Mouse (Mus musculus) stomach, postnatal 0 days (tissue): ENCODE measurements around the gene Gm20489. TPM values are rescaled to one million over a fixed set of nuclear protein-coding genes. Genes with fewer than 3 reads are reported as not detected.

ENCODE experiments used
- ATAC-seq: fragments of 200-750 bp; cut with Nextera tagmentation; 2 replicates; pipeline ENCODE4 v1.8.0; 2017; ENCODE audit not compliant: low FRiP score, low TSS enrichment
- DNase-seq: peaks from one replicate; pipeline ENCODE4 v3.0.0-alpha.2; 2016; ENCODE audit warnings: low spot score
- H3K27ac ChIP-seq: fragments of 300-500 bp; sonication (generic); replicated peaks from 2 replicates; pipeline ENCODE4 v1.5.1; 2014; ENCODE audit warnings: mild to moderate bottlenecking, control low read depth
- H3K27me3 ChIP-seq: fragments of 300-500 bp; sonication (generic); 2 replicates; pipeline ENCODE4 v1.6.1; 2014; ENCODE audit warnings: low read length; ENCODE audit not compliant: control insufficient read depth, insufficient read depth
- H3K36me3 ChIP-seq: fragments of 300-500 bp; sonication (generic); 2 replicates; pipeline ENCODE4 v1.6.1; 2014; ENCODE audit warnings: low read length, mixed read lengths; ENCODE audit not compliant: control insufficient read depth, insufficient read depth
- H3K4me1 ChIP-seq: fragments of 300-500 bp; sonication (generic); replicated peaks from 2 replicates; pipeline ENCODE4 v1.6.1; 2014; ENCODE audit warnings: antibody characterized with exemption; ENCODE audit not compliant: control insufficient read depth, insufficient read depth
- H3K4me2 ChIP-seq: fragments of 300-500 bp; sonication (generic); replicated peaks from 2 replicates; pipeline ENCODE4 v1.6.1; 2014; ENCODE audit warnings: low read depth, mild to moderate bottlenecking, control low read depth, moderate library complexity
- H3K4me3 ChIP-seq: fragments of 300-500 bp; sonication (generic); 2 replicates; pipeline ENCODE4 v1.5.1; 2014; ENCODE audit warnings: low read depth, low read length, control low read depth
- H3K9ac ChIP-seq: fragments of 300-500 bp; sonication (generic); 2 replicates; pipeline ENCODE4 v1.6.1; 2014; ENCODE audit warnings: mild to moderate bottlenecking, low read length, control low read depth, mixed read lengths
- H3K9me3 ChIP-seq: fragments of 300-500 bp; sonication (generic); 2 replicates; pipeline ENCODE4 v1.6.1; 2016; ENCODE audit warnings: low read length; ENCODE audit not compliant: control insufficient read depth
- CTCF ChIP-seq: IDR thresholded peaks from 2 replicates; pipeline ENCODE4 v1.5.1; 2016; ENCODE audit warnings: antibody characterized with exemption, low read depth, mild to moderate bottlenecking, moderate library complexity
- EP300 ChIP-seq: optimal IDR thresholded peaks from 2 replicates; pipeline ENCODE3; 2016; ENCODE audit warnings: antibody characterized with exemption
- WGBS: fragments of 180-500 bp; shearing (Covaris S2); extraction: QIAGEN DNeasy Blood & Tissue Kit; methylation state at CpG from one replicate; pipeline ENCODE4 v1.1.7; 2014; 5-methylcytosine and 5-hydroxymethylcytosine counted together
- polyA plus RNA-seq: library from polyadenylated mRNA; unstranded; fragments of >200 nt; fragmentation: Nextera tagmentation; extraction: Ambion mirVana; gene quantifications from 2 replicates; pipeline ENCODE4 v1.2.1, GENCODE M21; 2015

Gm20489 gene
- polyA plus RNA-seq, 1 experiment from 2014 or later: not detected

DNA sequence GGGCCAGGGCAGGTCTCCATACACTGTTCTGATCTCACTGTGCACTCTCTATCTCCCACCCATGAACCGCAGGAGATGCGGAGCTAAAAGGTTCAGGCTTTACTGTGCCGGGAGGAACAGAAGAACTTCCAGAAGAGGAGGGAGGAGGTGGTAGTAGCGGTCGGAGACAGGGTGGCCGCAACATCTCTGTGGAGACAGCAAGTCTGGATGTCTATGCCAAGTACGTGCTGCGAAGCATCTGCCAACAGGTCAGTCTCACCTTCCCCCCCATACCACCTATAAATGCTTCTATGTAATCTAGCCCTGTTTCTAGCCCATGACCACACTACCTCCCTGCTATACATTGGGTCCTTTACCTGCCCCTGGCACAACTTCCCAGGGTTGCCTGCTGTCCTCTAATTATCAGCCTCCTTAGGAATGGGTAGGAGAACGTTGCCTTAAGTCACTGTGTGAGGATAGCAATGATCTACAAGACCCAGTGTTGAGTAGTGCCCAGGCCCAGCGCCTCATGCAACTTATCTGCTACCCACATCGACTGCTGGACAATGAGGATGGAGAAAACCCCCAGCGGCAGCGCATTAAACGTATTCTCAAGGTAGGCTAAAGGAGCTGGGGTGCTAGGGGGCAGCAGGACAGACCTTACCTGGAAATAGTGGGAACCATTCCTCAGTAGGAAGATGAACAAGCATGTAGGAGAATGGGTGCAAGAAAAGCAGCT lies 17.3 kb upstream of the Gm20489 start:
- Histone ChIP-seq H3K36me3 (no peaks in the 10 kb centered on the region), H3K9me3 (no peaks in the 10 kb centered on the region), H3K9ac (no peak overlapping the region), H3K27me3 (no peaks in the 10 kb centered on the region), H3K4me1 (no peaks in the 10 kb centered on the region), H3K4me3 (no peak overlapping the region), H3K4me2 (no peak overlapping the region), H3K27ac (no peak overlapping the region)
- 94% methylated on average over 13 of the region's 14 CpGs for WGBS
- DNase-seq (no peak), ATAC-seq (no peak)
- TF ChIP-seq EP300 (no peak), CTCF (no peak)

DNA sequence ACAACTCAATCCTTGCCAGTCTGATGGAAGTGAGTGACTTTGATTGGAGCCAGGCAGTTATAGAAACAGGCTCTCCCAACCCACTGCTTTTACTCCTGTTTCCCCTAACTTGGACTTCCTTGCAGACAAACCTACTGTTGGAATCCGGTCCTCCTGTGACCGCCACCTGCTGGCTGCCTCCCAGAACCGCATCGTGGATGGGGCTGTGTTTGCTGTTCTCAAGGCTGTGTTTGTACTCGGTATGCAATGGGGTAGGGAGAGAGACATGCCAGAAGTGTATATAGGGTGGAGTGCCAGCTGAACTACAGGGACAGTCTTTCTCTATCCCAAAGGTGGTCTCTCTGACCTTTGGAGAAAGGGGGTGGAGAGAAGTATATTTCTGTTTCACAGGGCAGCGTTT lies 16.7 kb upstream of the Gm20489 start:
- WGBS: 23% methylated on average over 6 of the region's 6 CpGs
- no peak overlapping the region for H3K9ac ChIP-seq
- no peaks in the 10 kb centered on the region for H3K4me1 ChIP-seq
- ATAC-seq: 0 out of 2 replicates have a peak, but pooled peaks have one; percentile 45
- H3K36me3 ChIP-seq: no peaks in the 10 kb centered on the region
- H3K27ac ChIP-seq: no peak overlapping the region
- no peak for TF ChIP-seq EP300
- TF ChIP-seq CTCF: peak; percentile 85
- no peak overlapping the region for H3K4me2 ChIP-seq
- H3K9me3 ChIP-seq: no peaks in the 10 kb centered on the region
- DNase-seq: peak; percentile 77
- no peaks in the 10 kb centered on the region for H3K27me3 ChIP-seq
- no peak overlapping the region for H3K4me3 ChIP-seq

DNA sequence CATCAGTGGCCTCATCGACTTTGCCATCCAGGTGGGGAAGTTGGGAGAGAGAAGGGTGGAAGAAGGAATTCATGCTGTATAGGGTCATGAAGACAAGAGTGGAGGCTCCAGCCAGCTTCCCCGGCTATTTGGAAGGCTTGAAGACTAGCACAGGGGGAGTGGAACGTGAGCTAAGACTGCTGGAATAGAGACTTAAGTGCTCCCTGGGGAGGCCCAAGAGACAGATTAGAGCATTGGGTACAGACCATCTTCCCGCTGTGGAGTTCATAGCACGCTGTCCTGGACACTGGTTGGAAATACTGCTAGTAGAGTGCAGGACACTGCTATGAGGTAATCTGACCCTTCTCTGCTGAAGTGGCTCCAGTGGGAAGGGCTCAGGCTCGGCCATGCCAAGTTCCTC lies 14.0 kb upstream of the Gm20489 start:
- WGBS: 77% methylated on average over 6 of the region's 6 CpGs
- Histone ChIP-seq H3K4me3 (no peak overlapping the region), H3K4me1 (no peaks in the 10 kb centered on the region), H3K27me3 (no peaks in the 10 kb centered on the region), H3K4me2 (no peak overlapping the region), H3K36me3 (no peaks in the 10 kb centered on the region), H3K9ac (no peak overlapping the region), H3K27ac (no peak overlapping the region), H3K9me3 (no peaks in the 10 kb centered on the region)
- no peak for DNase-seq
- ATAC-seq: no peak
- TF ChIP-seq CTCF (no peak), EP300 (no peak)

DNA sequence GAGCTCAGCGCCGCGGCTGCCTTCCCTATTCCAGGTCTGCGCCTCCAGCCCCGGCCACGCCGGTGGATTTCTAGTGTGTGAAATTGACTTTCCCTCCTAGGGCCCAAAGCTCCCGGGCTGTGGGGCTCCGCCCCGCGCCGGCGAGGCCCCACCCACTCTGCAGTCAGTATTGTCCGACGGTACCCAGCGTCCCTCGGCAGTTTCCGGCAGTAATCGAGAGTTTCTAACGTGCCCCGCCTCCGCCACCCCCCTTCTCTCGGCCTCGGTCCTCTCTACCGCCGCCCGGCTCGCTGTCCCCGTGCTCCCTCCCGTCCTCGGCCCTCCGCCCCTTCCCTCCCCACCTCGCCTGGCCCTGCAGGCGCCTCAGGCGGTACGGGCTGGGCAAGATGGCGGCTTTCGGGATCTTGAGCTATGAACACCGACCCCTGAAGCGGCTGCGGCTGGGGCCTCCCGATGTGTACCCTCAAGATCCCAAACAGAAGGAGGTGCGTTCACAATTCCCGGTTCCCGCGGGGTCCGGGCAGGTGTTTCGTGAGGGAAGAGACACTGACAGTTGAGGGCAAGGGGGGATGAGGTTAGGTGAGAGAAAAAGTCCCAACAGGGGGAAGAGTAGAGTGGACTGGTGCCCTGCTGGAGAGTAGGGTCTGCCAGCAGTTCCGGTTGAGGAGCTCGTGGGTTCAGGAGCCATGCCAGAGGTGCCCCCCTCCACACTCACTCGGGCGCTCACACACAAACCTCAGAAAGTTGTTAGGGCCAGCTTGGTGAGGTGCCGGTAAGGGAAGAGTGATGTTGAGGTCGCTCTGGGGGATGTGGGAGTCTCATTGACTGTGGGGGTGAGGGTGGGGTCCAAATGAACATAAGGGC lies 5.3 kb upstream of the Gm20489 start, which contains the start of gene Med12:
Gene Med12 (plus strand): TSS at position 156 of the 864 bp plus-strand sequence.
- no peaks in the 10 kb centered on the region for H3K36me3 ChIP-seq
- no peaks in the 10 kb centered on the region for H3K27me3 ChIP-seq
- H3K9me3 ChIP-seq: no peaks in the 10 kb centered on the region
- peak; percentile 92 for DNase-seq
- H3K4me2 ChIP-seq: peak within 1 kb of the TSS; percentile 51
- H3K4me1 ChIP-seq: no peaks in the 10 kb centered on the region
- peak; percentile 98 for ATAC-seq
- peak within 1 kb of the TSS; percentile 53; the same call in 1 of the 2 replicates for H3K27ac ChIP-seq
- WGBS: 14% methylated on average over 42 of the region's 54 CpGs
- peak within 1 kb of the TSS; percentile 72 for H3K9ac ChIP-seq
- peak within 1 kb of the TSS; percentile 58 for H3K4me3 ChIP-seq
- TF ChIP-seq EP300 (no peak), CTCF (no peak)

DNA sequence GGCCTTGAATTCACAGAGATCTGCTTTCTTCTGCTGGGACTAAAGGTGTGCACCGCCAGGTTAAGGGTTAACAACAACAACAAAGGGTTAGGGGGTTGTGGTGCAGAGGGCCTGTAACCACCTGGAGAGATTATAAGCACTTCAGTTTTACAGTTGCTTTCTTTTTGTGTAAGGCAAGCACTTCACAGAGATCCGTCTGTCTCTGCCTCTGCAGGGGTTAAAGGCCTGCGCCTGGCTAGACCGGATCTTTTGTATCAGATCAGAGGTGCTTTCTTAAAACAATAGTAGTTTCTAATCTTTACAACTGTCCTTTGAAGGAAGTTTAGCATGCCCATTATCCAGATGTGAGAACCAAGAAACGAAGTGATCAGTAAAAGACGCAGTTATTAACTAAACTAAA lies 4.6 kb upstream of the Gm20489 start:
- no peak overlapping the region for H3K27ac ChIP-seq
- no peaks in the 10 kb centered on the region for H3K36me3 ChIP-seq
- no peak for DNase-seq
- no peaks in the 10 kb centered on the region for H3K4me1 ChIP-seq
- WGBS: 21% methylated on average over 6 of the region's 6 CpGs
- TF ChIP-seq CTCF (no peak), EP300 (no peak)
- H3K9me3 ChIP-seq: no peaks in the 10 kb centered on the region
- peak overlapping the region; percentile 72 for H3K9ac ChIP-seq
- H3K4me2 ChIP-seq: peak overlapping the region; percentile 39
- no peaks in the 10 kb centered on the region for H3K27me3 ChIP-seq
- peak overlapping the region; percentile 58; the same call in 1 of the 2 replicates for H3K4me3 ChIP-seq
- peak; percentile 2; the same call in 1 of the 2 replicates for ATAC-seq
